Mouse (Mus musculus): ENCODE measurements around the gene Msi2.

Gene Msi2

GRCm38 (mm10) chr11:88392715-88393114 lies 325.6 kb downstream of the Msi2 start:
- DNase-seq: no peak

- no peak for DNase-seq
Observed at GRCm38 (mm10) chr11:88391181-88391814, 327.0 kb downstream of the Msi2 start.

GRCm38 (mm10) chr11:88389530-88389929 lies 328.8 kb downstream of the Msi2 start:
- no peak for DNase-seq

GRCm38 (mm10) chr11:88386916-88387315 lies 331.4 kb downstream of the Msi2 start:
- no peak for DNase-seq

- DNase-seq: no peak
Observed at GRCm38 (mm10) chr11:88382449-88382848, 335.9 kb downstream of the Msi2 start.

- DNase-seq: no peak
Observed at GRCm38 (mm10) chr11:88381145-88381909, 337.0 kb downstream of the Msi2 start.

GRCm38 (mm10) chr11:88379635-88380034 lies 338.7 kb downstream of the Msi2 start:
- no peak for DNase-seq

GRCm38 (mm10) chr11:88378686-88379339 lies 339.5 kb downstream of the Msi2 start:
- no peak for DNase-seq

- no peak for DNase-seq
Observed at GRCm38 (mm10) chr11:88372589-88372988, 345.7 kb downstream of the Msi2 start.

GRCm38 (mm10) chr11:88369898-88370297 lies 348.4 kb downstream of the Msi2 start:
- no peak for DNase-seq

- DNase-seq: no peak
Observed at GRCm38 (mm10) chr11:88367501-88367900, 350.8 kb downstream of the Msi2 start.

GRCm38 (mm10) chr11:88365914-88366540 lies 352.3 kb downstream of the Msi2 start:
- no peak for DNase-seq

- DNase-seq: no peak
Observed at GRCm38 (mm10) chr11:88364231-88364630, 354.1 kb downstream of the Msi2 start.

GRCm38 (mm10) chr11:88363481-88363880 lies 354.8 kb downstream of the Msi2 start:
- DNase-seq: no peak

- DNase-seq: no peak
Observed at GRCm38 (mm10) chr11:88359736-88360135, 358.6 kb downstream of the Msi2 start.

GRCm38 (mm10) chr11:88357325-88357724 lies 361.0 kb downstream of the Msi2 start:
- DNase-seq: no peak

- no peak for DNase-seq
Observed at GRCm38 (mm10) chr11:88356598-88357290, 361.6 kb downstream of the Msi2 start.

- no peak for DNase-seq
Observed at GRCm38 (mm10) chr11:88356016-88356415, 362.3 kb downstream of the Msi2 start.

GRCm38 (mm10) chr11:88354771-88355170 lies 363.5 kb downstream of the Msi2 start:
- DNase-seq: no peak

GRCm38 (mm10) chr11:88351722-88352473 lies 366.4 kb downstream of the Msi2 start:
- no peak for DNase-seq

GRCm38 (mm10) chr11:88348690-88349089 lies 369.6 kb downstream of the Msi2 start:
- DNase-seq: no peak

- no peak for DNase-seq
Observed at GRCm38 (mm10) chr11:88348056-88348455, 370.3 kb downstream of the Msi2 start.
